Mouse (Mus musculus) v-Abl transformed pro-B cells (cell line): Measurements from ENCODE around the gene Camkk1.

Source experiments
- in situ Hi-C, 2 experiments: fragments of 400-800 bp; cut with MboI; formaldehyde crosslinking; loops; one replicate each; pipeline ENCODE4 v1.15.1; 2025; ENCODE audit not compliant: unreplicated experiment in 2 of 2

The Camkk1 gene

DNA sequence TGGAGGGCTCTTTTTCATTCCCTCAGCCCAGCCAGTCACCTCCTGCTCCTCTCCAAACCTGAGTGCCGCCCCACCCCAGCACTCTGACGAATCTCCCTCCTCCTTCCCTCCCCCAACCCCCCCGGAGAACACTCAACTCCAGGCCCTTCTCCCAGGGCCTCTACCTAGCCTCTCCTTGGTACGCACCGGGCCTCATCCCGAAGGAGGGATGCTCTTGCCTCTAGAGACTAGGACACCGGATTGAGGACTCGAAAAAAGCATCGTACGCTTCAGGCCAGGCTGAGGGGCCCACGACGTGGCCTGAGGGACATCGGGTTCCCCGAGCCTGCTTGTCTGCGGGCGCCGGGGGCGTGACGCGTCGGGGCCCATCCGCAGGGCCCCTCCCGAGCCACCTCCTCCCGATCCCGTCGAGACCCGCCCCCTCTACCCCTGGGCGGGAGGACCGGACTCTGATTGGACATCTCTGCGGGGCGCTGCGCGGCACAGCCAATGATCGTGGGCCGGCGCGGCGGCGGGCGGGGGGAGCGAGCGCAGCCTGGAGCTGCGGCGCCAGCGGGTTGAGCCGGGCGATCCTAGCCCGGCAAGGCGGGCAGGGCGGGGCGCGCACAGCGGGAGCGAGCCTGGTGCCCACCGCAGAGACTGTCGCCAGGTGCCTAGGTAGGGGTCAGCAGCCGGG, at the start of gene Camkk1:
Camkk1 (plus strand) TSS at position 538 of the 676 bp plus-strand sequence.
- in situ Hi-C loops = loop anchor here in 1 of 2 experiments (25.0 kb wide), 1 partner anchor 681 kb away; no protein-coding TSS in a partner anchor

DNA sequence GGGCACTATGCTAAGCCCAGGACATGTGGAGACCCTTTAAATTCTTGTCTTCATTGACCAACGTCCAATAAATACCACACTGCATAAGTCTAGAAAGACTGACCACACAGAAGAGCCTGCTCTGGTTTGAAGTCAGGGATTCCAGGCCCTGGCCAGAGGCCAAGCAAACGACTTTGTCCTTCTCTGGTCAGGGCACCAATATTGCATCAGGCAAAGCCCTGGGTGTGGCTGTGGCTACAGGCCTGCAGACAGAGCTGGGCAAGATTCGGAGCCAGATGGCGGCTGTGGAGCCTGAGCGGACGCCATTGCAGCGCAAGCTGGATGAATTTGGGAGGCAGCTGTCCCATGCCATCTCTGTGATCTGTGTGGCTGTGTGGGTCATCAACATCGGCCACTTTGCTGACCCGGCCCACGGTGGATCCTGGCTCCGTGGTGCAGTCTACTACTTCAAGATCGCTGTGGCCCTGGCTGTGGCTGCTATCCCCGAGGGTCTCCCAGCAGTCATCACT, 43.8 kb upstream of the Camkk1 start:
- in situ Hi-C loops = no loop called here

GRCm38 (mm10) chr11:72982516-72982915, 36.3 kb upstream of the Camkk1 start:
- in situ Hi-C loops = loop anchor here (5.0 kb wide), 2 partner anchors 45 to 60 kb away; no protein-coding TSS in a partner anchor

- in situ Hi-C loops = loop anchor here (5.0 kb wide), 2 partner anchors 46 to 61 kb away; no protein-coding TSS in a partner anchor
These were observed 35.5 kb upstream of the Camkk1 start for GRCm38 (mm10) chr11:72983283-72983682.

DNA sequence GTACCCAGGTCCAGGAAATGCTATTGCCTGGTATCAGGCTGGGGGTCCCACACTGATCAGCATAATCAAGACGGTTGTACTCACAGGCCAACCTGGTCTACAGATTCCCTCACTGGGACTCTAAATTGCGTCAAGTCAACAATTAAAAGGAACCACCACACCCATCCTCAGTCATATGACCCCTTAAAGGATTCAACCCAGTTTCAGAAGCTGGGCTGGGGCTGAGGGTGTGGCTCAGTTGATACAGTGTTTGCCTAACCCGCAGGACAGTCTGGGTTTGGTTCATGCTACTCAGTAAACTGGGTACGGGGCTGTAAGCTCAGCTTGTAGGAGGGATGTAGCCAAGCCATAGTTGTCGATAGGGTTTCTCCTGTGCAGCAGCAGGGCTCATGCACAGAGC, 32.1 kb upstream of the Camkk1 start:
- in situ Hi-C loops = no loop called here

GRCm38 (mm10) chr11:72987234-72987633, 31.6 kb upstream of the Camkk1 start:
- in situ Hi-C loops = no loop called here

GRCm38 (mm10) chr11:72987807-72988206, 31.0 kb upstream of the Camkk1 start:
- in situ Hi-C loops = no loop called here

DNA sequence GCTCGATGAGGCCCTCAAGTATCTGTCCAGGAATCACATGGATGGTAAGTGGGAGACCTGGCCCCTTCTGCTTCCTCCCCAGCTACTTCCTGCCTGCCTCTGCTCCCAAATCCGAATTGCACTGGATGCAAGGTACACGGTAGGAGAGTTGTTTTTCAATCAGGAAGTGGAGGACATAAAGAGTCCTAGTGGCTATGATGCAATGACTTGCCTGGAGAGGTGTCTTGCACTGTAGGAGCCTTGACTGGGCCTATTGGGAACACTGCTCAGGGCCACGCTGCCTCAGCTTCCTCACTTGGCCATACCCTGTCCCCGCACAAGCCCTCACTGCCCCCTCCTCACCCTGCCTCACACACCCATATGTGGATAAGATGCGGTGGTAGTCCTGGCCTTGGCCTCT, 29.8 kb upstream of the Camkk1 start:
- in situ Hi-C loops = no loop called here

DNA sequence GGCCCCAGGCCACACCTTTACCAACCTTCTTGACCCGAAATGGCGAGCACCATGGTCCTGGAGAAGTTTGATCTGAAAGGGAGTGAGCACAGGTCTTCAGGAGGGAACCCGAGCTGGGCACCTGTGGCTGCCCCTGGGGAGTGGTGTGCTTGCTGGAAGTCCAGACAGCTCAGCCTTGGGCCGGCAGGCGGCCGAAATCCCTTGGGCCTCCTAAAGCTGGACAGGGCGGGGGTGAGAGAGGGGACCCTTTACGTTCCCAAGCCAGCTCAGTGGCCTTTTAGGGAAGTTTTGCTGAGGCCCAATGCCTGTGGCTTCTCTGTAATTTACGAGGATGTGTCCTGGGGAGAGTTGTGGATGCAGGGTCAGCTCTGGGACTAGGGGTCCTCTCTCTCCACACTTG, 28.1 kb upstream of the Camkk1 start:
- in situ Hi-C loops = no loop called here

GRCm38 (mm10) chr11:72991961-72992360, 26.8 kb upstream of the Camkk1 start:
- in situ Hi-C loops = no loop called here

GRCm38 (mm10) chr11:72996346-72996745, 22.5 kb upstream of the Camkk1 start:
- in situ Hi-C loops = no loop called here

GRCm38 (mm10) chr11:72996781-72997180, 22.0 kb upstream of the Camkk1 start:
- in situ Hi-C loops = no loop called here

- in situ Hi-C loops = no loop called here
These were observed 21.1 kb upstream of the Camkk1 start for GRCm38 (mm10) chr11:72997529-72998326.

- in situ Hi-C loops = no loop called here
These were observed 20.0 kb upstream of the Camkk1 start, which contains the start of gene P2rx1 for GRCm38 (mm10) chr11:72998771-72999170. P2rx1 (plus strand) TSS chr11:72999103.

- in situ Hi-C loops = loop anchor here (5.0 to 25.0 kb wide), 6 partner anchors 106 to 664 kb away; no protein-coding TSS in a partner anchor
These were observed 17.8 kb upstream of the Camkk1 start for GRCm38 (mm10) chr11:73001029-73001428.

DNA sequence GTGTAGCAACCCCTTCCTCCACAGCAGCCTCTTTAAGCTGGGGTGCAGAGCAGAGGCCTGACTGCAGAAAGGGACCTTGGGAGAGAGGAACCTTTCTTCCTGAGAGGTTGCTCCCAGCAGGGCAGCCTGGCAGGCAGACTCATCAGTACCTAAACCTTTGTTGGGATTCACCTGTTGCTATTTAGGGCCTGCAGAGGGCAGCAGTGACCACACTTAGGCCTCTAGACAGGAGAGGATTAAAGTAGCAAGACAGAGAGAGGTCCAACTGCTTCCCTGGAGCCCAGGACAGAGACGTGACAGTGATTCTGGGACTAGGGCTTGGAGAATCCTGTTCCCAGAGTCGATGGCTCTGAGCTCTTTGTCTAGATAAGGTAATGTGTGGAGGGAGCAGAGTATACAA, 12.4 kb upstream of the Camkk1 start:
- in situ Hi-C loops = loop anchor here (5.0 to 25.0 kb wide), 4 partner anchors 36 to 1366 kb away; no protein-coding TSS in a partner anchor

DNA sequence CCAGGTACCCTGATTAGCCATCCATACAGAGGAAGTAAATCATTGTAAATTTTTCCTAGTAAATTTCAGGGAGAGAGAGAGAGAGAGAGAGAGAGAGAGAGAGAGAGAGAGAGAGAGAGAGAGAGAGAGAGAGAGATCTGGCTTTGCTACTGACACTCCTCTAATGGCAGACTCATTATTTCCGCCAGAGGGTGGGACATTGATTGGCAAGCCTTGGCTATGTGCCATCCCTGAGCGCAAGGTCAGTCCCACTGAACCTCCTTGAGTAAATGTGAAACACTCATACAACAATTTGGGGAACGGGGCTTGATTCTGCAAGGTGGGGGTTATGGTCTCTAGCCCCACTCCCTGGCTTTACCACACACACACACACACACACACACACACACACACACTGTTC, 11.7 kb upstream of the Camkk1 start:
- in situ Hi-C loops = loop anchor here (5.0 to 25.0 kb wide), 4 partner anchors 35 to 1365 kb away; no protein-coding TSS in a partner anchor

- in situ Hi-C loops = loop anchor here (5.0 to 25.0 kb wide), 4 partner anchors 34 to 1364 kb away; no protein-coding TSS in a partner anchor
These were observed 10.9 kb upstream of the Camkk1 start for GRCm38 (mm10) chr11:73007698-73008481.

DNA sequence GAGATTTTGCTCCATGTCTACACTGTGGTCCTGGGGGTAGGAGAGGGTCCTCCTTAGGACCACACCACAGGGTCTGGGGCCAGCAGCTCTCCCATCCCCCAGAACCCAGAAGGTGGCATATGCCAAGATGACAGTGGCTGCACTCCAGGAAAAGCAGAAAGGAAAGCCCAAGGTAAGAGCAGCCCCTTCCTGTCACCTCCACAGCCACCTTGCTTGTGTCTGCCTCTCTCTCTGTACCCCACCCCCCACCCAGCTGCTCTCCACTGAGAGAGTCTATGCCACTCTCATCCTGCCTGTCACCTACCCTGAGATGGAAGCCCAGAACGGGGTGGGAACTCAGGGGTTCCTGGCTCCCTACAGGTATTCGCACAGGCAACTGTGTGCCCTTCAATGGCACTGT, 10.0 kb upstream of the Camkk1 start:
- in situ Hi-C loops = loop anchor here (5.0 to 25.0 kb wide), 4 partner anchors 33 to 1363 kb away; no protein-coding TSS in a partner anchor
